Mouse (Mus musculus): ENCODE data around the gene Jsrp1. TPM values are rescaled to one million over a fixed set of nuclear protein-coding genes. Genes with fewer than 3 reads are reported as not detected.

Jsrp1 gene
- polyA plus RNA-seq, 1 experiment from 2014 or later: 5.6 TPM

GRCm38 (mm10) chr10:80827870-80828420 is 14.6 kb upstream of the Jsrp1 start:
- no peak overlapping the region for H3K27ac ChIP-seq (ENCODE audit: low read length)
- H3K36me3 ChIP-seq (ENCODE audit: control insufficient read depth, insufficient read depth): peaks cover 15% of the 10 kb centered on the region
- H3K9me3 ChIP-seq (replicated peaks; ENCODE audit: control insufficient read depth, low read length): no peaks in the 10 kb centered on the region
- H3K4me3 ChIP-seq (ENCODE audit: low read length): peak overlapping the region; percentile 93
- peak overlapping the region; percentile 95 for H3K9ac ChIP-seq (ENCODE audit: low read length)
- ATAC-seq (replicated peaks; ENCODE audit: extremely low read depth, insufficient read depth, low FRiP score): no peak
- peaks cover 2% of the 10 kb centered on the region for H3K27me3 ChIP-seq (ENCODE audit: control insufficient read depth, insufficient read depth, low read length)
- 67% methylated on average over 10 of the region's 10 CpGs for WGBS
- H3K4me2 ChIP-seq (ENCODE audit: low read depth, low read length): peak overlapping the region; percentile 86
- peaks cover 31% of the 10 kb centered on the region for H3K4me1 ChIP-seq (ENCODE audit: control insufficient read depth, insufficient read depth, low read length)

DNA sequence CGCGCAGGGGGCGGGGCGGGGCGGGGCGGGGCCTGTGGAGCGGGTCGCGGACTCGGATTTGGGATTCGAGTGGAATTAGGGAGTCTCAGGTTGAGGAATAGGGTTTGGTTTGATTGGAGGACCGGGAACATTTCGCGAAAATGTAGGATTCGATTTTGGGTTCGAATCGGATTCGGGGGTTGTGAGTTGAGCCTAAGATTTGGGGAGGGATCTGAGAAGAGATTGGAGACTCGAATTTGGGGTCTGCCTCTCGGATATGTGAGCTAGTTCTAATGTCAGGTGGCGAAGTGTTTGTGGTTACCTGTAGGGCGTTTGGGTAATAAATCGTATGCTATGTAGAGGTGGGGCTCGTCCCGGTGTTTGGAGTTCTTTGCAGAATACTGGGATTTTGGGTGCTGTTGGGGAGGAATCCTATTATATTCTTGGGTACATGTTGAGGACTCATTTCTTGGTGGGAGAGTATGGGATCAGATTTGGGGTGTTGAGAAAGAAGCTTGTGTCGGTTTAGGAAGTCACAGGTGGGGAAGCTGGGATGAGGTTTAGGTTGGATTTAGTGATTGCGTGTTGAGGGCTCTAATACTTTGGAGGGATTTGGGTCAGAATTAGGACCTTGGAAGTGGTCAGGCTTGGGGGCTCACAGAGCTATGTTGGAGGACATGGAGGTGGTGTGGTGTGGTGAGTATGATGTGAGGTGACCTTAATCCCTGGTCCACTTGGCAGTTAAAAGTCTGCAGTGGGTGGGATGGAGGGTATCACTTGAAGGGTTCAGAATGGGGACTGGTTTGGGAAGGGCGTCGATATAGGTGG is 14.0 kb upstream of the Jsrp1 start:
- ATAC-seq (replicated peaks; ENCODE audit: extremely low read depth, insufficient read depth, low FRiP score): no peak

GRCm38 (mm10) chr10:80826151-80827062 is 13.1 kb upstream of the Jsrp1 start, which contains the start of gene Oaz1:
Gene Oaz1, plus strand, starts transcription at chr10:80826656.
- Histone ChIP-seq H3K27me3 (ENCODE audit: control insufficient read depth, insufficient read depth, low read length) (no peaks in the 10 kb centered on the region), H3K9me3 (replicated peaks; ENCODE audit: control insufficient read depth, low read length) (no peaks in the 10 kb centered on the region), H3K36me3 (ENCODE audit: control insufficient read depth, insufficient read depth) (peaks cover 15% of the 10 kb centered on the region), H3K4me2 (ENCODE audit: low read depth, low read length) (peak within 1 kb of the TSS; percentile 86), H3K4me1 (ENCODE audit: control insufficient read depth, insufficient read depth, low read length) (peaks cover 31% of the 10 kb centered on the region), H3K9ac (ENCODE audit: low read length) (peak within 1 kb of the TSS; percentile 95), H3K27ac (ENCODE audit: low read length) (peak within 1 kb of the TSS; percentile 95), H3K4me3 (ENCODE audit: low read length) (peak within 1 kb of the TSS; percentile 93)
- peak; percentile 97 for ATAC-seq (replicated peaks; ENCODE audit: extremely low read depth, insufficient read depth, low FRiP score)
- under 1% methylated on average over 77 of the region's 82 CpGs for WGBS

More for the DNA sequence above, 14.0 kb upstream of the Jsrp1 start:
- H3K4me2 ChIP-seq (ENCODE audit: low read depth, low read length): peak overlapping the region; percentile 86
- H3K27ac ChIP-seq (ENCODE audit: low read length): peak overlapping the region; percentile 94
- peak overlapping the region; percentile 95 for H3K9ac ChIP-seq (ENCODE audit: low read length)
- H3K4me3 ChIP-seq (ENCODE audit: low read length): peak overlapping the region; percentile 93
- H3K36me3 ChIP-seq (ENCODE audit: control insufficient read depth, insufficient read depth): peaks cover 15% of the 10 kb centered on the region
- no peaks in the 10 kb centered on the region for H3K27me3 ChIP-seq (ENCODE audit: control insufficient read depth, insufficient read depth, low read length)
- WGBS: 3% methylated on average over 29 of the region's 29 CpGs
- peaks cover 31% of the 10 kb centered on the region for H3K4me1 ChIP-seq (ENCODE audit: control insufficient read depth, insufficient read depth, low read length)
- H3K9me3 ChIP-seq (replicated peaks; ENCODE audit: control insufficient read depth, low read length): no peaks in the 10 kb centered on the region

DNA sequence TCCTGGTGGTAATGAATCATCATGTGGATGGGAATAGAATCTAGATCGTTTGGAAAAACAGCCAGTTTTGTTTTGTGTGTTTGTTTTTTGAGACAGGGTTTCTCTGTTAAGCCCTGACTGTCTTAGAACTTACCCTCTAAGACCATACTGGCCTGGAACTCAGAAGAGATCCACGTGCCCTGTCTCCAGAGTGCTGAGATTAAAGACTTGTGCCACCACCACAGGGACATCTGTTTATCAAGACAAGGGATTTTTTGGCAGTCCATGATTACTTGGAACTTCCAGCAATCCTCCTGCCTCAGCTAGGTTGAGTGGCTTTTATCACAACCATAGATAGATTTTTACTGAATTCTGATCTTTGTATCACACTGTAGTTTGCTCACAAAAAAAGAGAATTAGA is 11.5 kb upstream of the Jsrp1 start:
- Histone ChIP-seq H3K4me3 (ENCODE audit: low read length) (no peak overlapping the region), H3K4me1 (ENCODE audit: control insufficient read depth, insufficient read depth, low read length) (peaks cover 19% of the 10 kb centered on the region), H3K4me2 (ENCODE audit: low read depth, low read length) (no peak overlapping the region), H3K27ac (ENCODE audit: low read length) (no peak overlapping the region), H3K9ac (ENCODE audit: low read length) (no peak overlapping the region), H3K36me3 (ENCODE audit: control insufficient read depth, insufficient read depth) (peaks cover 10% of the 10 kb centered on the region), H3K9me3 (replicated peaks; ENCODE audit: control insufficient read depth, low read length) (no peaks in the 10 kb centered on the region), H3K27me3 (ENCODE audit: control insufficient read depth, insufficient read depth, low read length) (no peaks in the 10 kb centered on the region)
- ATAC-seq (replicated peaks; ENCODE audit: extremely low read depth, insufficient read depth, low FRiP score): no peak
- WGBS: 68% methylated on average over 2 of the region's 2 CpGs

GRCm38 (mm10) chr10:80823847-80824643 is 10.7 kb upstream of the Jsrp1 start:
- Histone ChIP-seq H3K4me2 (ENCODE audit: low read depth, low read length) (no peak overlapping the region), H3K27me3 (ENCODE audit: control insufficient read depth, insufficient read depth, low read length) (no peaks in the 10 kb centered on the region), H3K4me3 (ENCODE audit: low read length) (no peak overlapping the region), H3K36me3 (ENCODE audit: control insufficient read depth, insufficient read depth) (peaks cover 3% of the 10 kb centered on the region; the same call in 1 of the 2 replicates), H3K9ac (ENCODE audit: low read length) (no peak overlapping the region), H3K9me3 (replicated peaks; ENCODE audit: control insufficient read depth, low read length) (no peaks in the 10 kb centered on the region), H3K27ac (ENCODE audit: low read length) (peak overlapping the region; percentile 3; the same call in 1 of the 2 replicates), H3K4me1 (ENCODE audit: control insufficient read depth, insufficient read depth, low read length) (peaks cover 12% of the 10 kb centered on the region)
- 56% methylated on average over 8 of the region's 8 CpGs for WGBS
- no peak for ATAC-seq (replicated peaks; ENCODE audit: extremely low read depth, insufficient read depth, low FRiP score)

GRCm38 (mm10) chr10:80823316-80823715 is 10.0 kb upstream of the Jsrp1 start:
- no peaks in the 10 kb centered on the region for H3K27me3 ChIP-seq (ENCODE audit: control insufficient read depth, insufficient read depth, low read length)
- H3K36me3 ChIP-seq (ENCODE audit: control insufficient read depth, insufficient read depth): no peaks in the 10 kb centered on the region
- no peak overlapping the region for H3K4me3 ChIP-seq (ENCODE audit: low read length)
- no peak overlapping the region for H3K4me2 ChIP-seq (ENCODE audit: low read depth, low read length)
- no peaks in the 10 kb centered on the region for H3K9me3 ChIP-seq (replicated peaks; ENCODE audit: control insufficient read depth, low read length)
- no peak overlapping the region for H3K9ac ChIP-seq (ENCODE audit: low read length)
- no peak overlapping the region for H3K27ac ChIP-seq (ENCODE audit: low read length)
- no peak for ATAC-seq (replicated peaks; ENCODE audit: extremely low read depth, insufficient read depth, low FRiP score)
- H3K4me1 ChIP-seq (ENCODE audit: control insufficient read depth, insufficient read depth, low read length): peaks cover 9% of the 10 kb centered on the region
- 81% methylated on average over 1 of the region's 1 CpGs for WGBS

DNA sequence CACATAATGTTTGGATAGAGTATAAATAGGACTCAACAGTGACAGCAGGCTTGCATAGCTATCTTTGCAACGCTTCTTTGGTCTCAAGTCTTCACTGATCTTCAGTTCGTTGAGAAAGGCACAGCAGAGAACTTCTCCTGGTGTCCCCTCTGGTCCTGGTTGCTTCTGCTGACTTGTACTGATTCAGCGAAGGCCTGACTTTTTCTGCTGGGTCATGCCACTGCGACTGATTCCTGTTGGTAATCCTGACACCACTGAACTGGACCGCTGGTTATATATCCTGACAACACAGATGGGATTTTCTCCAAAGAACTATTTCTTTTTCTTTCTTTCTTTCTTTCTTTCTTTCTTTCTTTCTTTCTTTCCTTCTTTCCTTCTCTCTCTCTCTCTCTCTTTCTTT is 9.2 kb upstream of the Jsrp1 start:
- Histone ChIP-seq H3K27me3 (ENCODE audit: control insufficient read depth, insufficient read depth, low read length) (no peaks in the 10 kb centered on the region), H3K4me2 (ENCODE audit: low read depth, low read length) (no peak overlapping the region), H3K36me3 (ENCODE audit: control insufficient read depth, insufficient read depth) (no peaks in the 10 kb centered on the region), H3K4me1 (ENCODE audit: control insufficient read depth, insufficient read depth, low read length) (peaks cover 2% of the 10 kb centered on the region; the same call in 1 of the 2 replicates), H3K4me3 (ENCODE audit: low read length) (no peak overlapping the region), H3K9ac (ENCODE audit: low read length) (no peak overlapping the region), H3K9me3 (replicated peaks; ENCODE audit: control insufficient read depth, low read length) (no peaks in the 10 kb centered on the region), H3K27ac (ENCODE audit: low read length) (no peak overlapping the region)
- no peak for ATAC-seq (replicated peaks; ENCODE audit: extremely low read depth, insufficient read depth, low FRiP score)
- WGBS: 89% methylated on average over 5 of the region's 5 CpGs

DNA sequence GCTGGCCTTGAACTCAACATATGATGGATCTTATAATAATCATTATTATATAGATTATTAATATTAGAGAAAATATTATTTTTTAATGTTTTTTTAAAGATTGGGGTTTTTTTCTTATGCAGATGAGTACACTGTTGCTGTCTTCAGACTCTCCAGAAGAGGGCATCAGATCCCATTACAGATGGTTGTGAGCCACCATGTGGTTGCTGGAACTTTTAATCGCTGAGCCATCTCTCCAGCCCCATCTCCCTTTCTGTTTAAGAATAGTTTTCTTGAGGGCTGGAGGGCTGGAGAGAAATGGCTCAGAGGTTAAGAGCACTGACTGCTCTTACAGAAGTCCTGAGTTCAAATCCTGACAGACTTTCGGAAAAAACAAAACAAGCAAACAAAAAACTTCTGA is 8.7 kb upstream of the Jsrp1 start:
- H3K9me3 ChIP-seq (replicated peaks; ENCODE audit: control insufficient read depth, low read length): no peaks in the 10 kb centered on the region
- H3K4me1 ChIP-seq (ENCODE audit: control insufficient read depth, insufficient read depth, low read length): 0 out of 2 replicates have a peak, but pooled peaks cover 2% of the 10 kb centered on the region
- no peak overlapping the region for H3K27ac ChIP-seq (ENCODE audit: low read length)
- no peak overlapping the region for H3K4me3 ChIP-seq (ENCODE audit: low read length)
- no peak overlapping the region for H3K9ac ChIP-seq (ENCODE audit: low read length)
- H3K4me2 ChIP-seq (ENCODE audit: low read depth, low read length): no peak overlapping the region
- no peak for ATAC-seq (replicated peaks; ENCODE audit: extremely low read depth, insufficient read depth, low FRiP score)
- WGBS: 47% methylated on average over 2 of the region's 2 CpGs
- H3K36me3 ChIP-seq (ENCODE audit: control insufficient read depth, insufficient read depth): no peaks in the 10 kb centered on the region
- no peaks in the 10 kb centered on the region for H3K27me3 ChIP-seq (ENCODE audit: control insufficient read depth, insufficient read depth, low read length)
